Mouse (Mus musculus) adrenal gland, postnatal 36 days (tissue): Measurements from ENCODE around the gene Lamp1. TPM values are rescaled to one million over a fixed set of nuclear protein-coding genes. Genes with fewer than 3 reads are reported as not detected.
A peak's percentile ranks its signal among the peaks of the same experiment; 100 is the strongest.

Source experiments
- DNase-seq, 2 experiments: peaks; one replicate each; pipeline ENCODE4 v3.0.0; 2021; ENCODE audit warnings: mixed read lengths in 1 of 2
- microRNA-seq: library from miRNA; unstranded; fragments of <30 nt; microRNA quantifications from one replicate; pipeline ENCODE4 v1.2.0, GENCODE M21; 2021
- total RNA-seq, 2 experiments: library from RNA; stranded (reverse); gene quantifications; 2 replicates each; pipeline ENCODE4 v1.2.3; 2021

The Lamp1 gene
- total RNA-seq, 2 experiments from 2014 or later, result 442 to 454 TPM

DNA sequence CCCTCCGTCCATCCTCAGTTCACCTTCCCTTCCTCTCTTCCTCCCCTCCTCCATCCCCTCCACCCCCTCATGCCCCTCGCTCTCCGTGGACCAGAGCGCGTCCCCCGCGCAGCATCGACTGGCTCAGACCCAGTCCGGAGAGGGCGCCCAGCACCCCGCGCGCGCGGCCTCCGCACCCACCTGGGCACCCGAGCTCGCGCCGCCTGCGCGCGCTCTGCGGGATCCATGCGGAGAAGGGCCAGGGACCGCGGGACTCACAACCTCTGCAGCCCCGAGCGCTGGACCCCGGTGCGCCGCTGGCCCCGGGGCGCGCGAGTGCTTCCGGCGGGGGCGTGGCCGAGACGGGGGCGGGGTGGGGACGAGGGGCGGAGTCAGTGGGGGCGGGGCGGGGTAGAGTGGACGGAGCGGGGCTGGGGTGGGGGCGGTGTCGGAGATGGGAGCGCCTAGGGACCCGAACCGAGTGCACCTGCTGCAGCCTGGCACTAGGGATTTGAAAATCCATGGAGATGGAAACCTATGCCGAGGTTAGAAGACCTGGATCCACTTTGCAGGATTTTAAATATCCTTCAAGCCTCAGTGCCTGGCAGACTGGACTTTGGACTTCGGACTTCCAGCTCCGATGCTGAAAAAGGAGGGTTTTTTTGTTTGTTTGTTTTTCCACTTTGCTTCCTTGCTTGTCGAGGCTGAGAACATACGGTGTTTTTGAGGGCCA is 41.5 kb downstream of the Lamp1 start, which contains the start of gene Grtp1:
Grtp1 (minus strand) TSS at position 320 of the 712 bp plus-strand sequence.
- peak; percentile 77 to 89 for DNase-seq

DNA sequence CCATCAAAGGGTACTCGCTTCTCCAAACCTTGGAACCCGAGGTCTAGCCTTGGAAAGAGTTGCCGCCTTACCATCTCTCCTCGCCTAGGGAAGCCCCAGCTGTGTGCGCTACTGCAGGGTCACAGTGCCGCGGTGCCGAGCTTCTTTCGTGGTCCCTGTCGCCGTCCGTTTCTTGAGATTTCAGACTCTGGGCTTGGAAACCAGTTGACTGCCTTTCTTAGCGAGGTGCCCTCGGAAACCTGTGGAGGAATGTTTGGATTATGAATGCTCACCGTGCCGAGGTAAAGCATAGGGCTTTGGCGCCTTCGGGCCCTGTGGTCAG is 42.0 kb downstream of the Lamp1 start:
- DNase-seq, result peak in 1 of 2 experiments; percentile 35

DNA sequence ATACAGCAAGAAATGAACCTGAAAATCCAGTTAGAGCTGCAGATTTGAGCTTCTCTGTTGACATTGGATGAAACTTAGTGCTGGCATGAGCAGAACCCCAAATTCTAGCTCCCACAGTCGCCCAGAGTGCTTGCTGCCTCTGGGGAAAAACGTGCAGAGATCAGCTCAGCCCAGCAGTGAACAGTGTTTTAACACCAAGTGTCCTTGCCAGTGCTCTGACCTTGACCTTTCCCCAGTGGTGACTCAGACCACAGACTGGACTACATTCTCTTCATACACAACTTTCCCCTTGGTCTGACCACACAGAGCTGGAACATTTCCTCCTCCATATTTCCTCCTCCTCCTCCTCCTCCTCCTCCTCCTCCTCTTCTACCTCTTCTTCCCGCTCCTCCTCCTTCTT is 43.1 kb downstream of the Lamp1 start:
- DNase-seq, result peak; percentile 84

DNA sequence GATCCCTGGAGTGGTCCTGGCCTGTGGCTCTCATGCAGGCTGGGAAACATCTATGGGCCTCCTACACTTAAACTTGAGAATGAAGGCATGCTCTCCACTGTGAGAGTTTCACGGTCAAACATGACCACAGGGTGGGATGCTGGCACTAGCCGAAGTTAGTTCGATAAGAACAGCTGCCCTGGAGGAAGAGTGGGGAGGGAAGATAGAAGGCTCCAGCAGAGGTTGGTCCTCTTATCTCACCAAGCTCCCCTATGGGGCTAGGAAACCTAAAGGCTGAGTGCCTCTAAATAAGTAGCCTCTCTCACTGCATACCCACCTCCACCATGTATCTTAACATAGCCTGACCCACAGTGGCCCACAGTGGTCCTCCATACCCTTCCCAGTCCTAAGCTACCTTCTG is 43.8 kb downstream of the Lamp1 start:
- DNase-seq, result no peak

DNA sequence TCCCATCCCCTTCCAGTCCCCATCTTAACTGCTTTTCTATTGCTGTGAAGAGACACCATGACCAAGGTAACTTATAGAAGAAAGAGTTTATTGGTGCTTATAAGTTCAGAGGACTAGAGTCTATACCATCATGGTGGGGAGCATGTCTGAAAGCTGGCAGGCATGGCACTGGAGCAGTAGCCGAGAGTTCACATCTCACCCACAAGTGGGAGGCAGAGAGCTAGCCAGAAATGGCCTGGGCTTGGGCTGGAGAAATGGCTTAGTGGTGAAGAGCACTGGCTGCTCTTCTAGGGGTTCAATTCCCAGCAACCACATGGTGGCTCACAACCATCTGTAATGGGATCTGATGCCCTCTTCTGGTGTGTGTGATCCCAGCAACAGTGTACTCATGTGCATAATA is 44.5 kb downstream of the Lamp1 start:
- no peak for DNase-seq

DNA sequence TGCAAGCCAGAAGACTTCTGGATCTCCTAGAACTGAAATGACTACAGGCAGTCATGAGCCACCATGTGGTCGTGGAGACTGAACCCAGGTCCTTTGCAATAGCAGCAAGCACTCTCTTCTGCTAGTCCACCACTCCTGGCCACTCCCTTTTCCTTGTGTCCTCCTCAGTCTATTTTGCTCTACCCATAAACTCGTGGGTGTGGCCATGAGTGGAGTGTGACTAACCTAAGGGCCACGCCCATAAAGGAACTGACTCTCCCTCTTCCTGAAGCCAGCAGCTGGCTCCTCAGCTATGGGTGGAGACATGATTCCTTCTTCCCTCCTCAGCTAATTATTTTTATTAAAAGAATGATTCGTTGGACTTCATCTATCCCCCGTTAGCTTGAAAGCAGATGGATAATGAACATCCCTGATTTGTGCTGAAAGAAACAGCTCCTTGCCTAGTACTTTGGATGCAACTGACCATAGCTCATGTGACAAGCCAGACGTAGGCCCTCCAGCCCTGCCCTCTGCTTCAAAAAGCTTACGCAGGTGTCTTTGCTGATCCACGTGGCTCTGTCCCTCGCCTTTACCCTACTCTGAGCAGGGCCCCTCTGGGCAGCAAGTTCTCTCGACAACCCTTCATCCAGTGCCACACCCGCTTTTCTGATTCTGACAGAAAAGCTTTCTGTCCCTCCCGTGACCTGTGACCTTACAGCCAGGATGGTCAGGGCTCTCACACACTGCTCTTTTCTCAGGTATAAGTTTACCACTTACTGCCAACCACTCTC is 45.6 kb downstream of the Lamp1 start:
- peak; percentile 42 to 54 for DNase-seq

DNA sequence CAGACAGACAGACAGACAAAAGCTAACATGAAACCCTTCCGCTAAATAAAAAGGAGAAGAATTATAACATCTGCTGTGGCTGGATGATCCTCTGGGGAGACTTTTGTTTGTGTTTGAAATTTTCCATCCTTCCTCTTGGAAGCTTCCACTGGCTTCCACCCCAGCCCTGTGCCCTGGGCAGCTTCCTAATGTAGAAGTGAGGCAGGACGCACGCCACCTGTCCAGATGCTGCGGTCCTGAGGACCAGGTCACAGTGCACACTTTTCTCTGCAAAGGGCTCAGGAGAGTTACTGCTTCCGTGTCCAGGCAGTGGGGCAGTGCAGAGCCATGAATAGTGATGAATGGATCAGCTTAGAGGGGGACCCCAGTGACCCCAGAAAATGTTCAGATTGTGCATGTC is 46.4 kb downstream of the Lamp1 start:
- DNase-seq, result no peak

DNA sequence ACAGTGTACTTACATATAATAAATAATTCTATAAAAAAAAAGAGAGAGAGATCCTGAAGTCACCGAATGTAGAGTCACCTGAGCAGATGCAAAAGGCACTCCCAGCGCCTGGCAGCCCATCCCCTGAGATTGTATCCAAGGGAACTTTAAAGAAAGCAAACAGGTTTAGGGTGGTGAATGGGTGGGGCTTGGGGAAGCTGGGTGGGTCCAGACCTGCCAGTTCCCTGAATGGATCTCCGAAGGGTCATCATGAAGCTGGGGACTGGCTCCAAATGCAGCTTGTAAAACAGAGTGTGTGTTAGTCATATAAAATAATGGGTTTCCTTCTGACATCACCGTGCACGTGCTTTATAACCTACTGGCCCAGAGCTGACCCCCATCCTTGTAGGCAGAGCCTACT is 47.3 kb downstream of the Lamp1 start:
- DNase-seq, result no peak

DNA sequence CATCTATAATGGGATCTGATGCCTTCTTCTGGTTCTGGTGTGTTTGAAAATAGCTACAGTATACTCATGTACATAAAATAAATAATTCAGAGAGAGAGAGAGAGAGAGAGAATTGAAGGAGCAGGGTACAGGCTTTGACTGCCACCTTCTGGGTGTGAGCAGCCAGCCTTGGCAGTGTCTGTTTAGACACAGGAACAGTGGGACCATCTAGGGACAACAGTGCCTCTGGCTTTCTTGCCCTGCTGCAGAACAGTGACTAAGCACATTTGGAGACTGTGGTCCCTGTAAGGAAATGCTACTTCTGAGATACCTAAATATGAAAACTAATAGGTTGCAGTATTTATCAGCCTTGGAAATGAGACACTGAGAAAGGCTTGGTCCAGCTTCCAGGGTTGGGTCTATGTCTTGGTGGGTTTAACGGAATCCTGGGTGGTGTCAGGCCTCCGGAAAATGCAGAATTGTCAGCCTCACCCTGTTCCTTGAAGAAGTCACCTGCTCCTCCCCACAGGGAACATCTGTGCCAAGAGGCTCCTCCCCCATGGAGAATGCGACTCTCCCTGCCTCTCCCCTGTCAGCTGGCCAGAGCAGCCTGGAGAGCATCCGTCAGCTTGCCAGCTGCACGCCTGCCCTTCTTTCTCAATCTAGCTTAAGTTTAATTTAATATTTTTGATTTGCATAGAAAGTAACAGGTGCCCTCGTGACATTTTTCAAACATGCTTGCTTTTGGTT is 49.8 kb downstream of the Lamp1 start:
- DNase-seq, result peak in 1 of 2 experiments; percentile 62

DNA sequence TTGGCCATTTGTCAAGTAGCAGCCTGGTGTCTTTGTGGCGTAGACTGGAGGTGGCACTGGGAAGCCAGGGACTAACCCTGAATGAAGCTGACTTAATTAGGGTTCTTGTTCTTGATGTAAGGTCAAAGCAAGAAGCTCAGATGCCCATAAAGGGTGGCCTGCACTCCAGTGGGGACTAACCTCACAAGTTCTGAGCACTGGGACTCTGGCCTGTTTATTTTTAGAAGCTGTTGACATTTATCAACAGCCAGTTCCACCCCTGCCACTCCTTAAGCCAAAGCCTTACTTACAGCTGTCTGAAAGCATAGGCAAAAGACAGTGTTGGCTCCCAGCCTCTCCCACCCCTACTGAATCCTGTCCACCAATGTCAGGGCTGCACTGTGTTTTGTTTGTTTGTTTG is 50.8 kb downstream of the Lamp1 start:
- DNase-seq, result no peak

DNA sequence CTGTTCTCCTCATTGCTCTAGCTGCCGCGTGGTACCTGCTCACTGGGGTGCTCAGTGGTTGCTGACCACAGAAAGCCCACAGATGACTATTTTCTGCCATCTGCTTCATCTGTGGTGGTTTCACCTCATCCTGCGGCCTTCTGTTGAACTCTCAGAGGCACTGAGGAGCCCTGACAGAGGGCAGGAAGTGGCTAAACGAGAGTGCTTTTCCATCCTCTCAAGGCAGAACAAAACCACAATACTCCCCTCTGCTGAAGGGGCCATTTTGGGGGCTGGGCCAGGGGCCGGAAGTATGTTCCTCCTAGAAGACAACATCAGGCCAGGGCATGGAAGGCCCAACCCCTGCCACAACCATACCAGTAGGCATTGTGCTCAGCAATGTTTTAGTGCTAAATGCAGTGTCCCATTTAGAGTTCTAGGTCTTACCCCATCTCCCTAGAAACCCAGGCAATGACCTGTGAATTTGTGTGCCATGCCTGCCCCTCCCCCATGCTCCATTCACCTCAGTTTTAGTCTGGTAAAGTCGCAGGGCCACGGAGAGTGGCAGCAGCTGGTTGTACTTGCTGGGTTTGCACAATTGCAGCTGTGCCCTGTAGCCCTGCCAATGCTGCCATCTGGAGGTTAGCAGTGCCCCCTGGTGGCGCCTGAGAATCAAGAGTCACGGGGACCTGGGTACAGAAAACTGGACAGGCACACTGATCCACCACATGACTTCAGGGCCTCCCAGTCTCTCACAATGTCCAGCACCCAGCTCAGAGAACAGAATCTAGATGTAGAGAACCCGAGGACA is 54.7 kb downstream of the Lamp1 start:
- DNase-seq, result peak; percentile 92 to 93

DNA sequence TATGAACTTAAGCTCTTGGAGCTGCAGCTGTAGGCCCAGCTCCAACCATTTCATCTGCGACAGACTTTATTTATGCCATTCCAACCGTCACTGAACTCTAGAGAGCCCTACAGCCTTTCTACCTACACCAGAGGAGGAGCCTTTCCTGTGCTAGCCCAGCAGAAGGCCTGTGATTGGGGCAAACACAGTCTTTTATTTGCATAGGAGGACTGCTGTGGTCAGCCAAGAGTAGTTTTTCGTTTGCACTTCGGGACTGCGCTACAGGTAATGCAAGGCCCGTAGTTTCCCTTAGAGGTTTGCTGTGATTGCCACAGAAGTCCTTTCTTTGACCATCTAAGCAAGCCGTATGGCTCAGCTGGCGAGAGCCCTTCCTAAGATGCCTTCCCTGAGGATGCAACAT is 57.4 kb downstream of the Lamp1 start:
- no peak for DNase-seq

DNA sequence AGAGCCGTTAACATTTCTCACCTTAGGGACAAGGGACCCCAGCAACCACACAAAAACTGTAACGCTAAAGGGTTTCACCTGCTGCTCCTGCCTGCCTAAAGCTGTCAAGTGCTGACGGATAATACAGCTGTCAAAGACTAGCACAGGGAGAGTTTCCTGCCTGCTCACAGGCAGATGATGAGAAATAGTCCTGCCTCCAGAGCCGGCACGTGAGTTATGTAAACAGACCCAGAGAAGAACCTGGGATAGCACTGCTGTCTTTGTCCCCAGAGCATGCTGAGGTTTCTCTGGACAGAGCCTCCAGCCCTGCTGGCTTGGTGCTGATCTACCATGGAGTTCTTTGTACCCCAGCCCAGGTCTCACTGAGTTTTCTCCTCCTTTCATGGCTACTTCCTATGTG is 58.1 kb downstream of the Lamp1 start:
- no peak for DNase-seq

DNA sequence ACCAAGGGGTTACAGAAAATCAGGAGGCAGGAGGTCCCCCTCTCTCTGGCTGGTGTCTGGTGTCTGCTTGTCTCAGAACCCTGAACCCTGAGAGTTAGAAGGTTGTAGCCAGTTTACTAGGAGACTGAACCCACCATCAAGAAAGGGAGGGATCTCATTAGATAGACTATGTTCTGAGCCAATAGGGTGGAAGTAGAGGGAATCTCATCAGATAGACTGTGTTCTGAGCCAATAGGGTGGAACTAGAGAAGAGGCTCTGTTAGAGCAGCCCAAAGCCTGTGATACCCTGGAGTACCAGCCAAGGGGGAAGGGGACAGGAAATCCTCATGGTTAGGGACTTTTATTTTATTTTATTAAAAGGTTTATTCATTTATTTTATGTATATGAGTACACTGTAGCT is 59.0 kb downstream of the Lamp1 start:
- DNase-seq, result no peak

DNA sequence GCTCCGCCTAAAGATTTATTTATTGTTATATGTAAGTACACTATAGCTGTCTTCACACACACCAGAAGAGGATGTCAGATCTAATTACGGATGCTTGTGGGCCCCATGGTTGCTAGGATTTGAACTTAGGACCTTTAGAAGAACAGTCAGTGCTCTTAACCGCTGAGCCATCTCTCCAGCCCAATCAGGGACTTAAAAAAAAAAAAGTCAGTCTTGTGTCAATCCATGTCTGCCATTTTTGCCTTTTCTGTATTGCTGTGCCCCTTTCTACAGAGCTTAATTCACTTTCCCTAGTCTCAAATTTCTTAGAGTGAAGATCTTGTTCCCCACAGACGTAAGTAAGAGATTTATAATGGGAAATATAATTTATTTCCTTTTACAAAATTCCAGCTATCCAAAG is 59.5 kb downstream of the Lamp1 start:
- DNase-seq, result no peak

DNA sequence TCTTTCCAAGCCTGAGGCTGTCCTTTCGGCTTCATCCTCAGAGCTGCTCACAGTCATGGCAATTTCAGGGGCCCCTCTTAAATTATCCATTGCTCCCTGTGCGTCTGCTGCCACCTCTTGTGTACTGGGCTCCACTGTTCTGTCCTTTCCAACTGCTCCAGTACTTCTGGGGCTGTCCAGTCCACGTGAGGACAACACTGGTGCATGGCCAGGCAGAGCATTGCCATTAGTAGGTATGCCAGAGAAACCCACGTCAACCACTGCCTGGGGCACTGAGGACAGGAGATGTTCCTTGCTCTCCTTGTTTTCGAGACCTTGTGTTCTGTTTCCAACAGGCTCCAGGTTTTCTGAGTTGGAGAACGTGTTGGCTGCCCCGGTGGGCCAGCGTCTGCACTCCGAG is 65.5 kb downstream of the Lamp1 start:
- no peak for DNase-seq

Small RNAs within 50 kb of the gene (microRNA-seq; reads per million reads assigned to microRNA genes)
- gene Mir1968 (16.2 reads per million, percentile 31 among the genes with 10 or more reads in this experiment), gene Mir7065 (not detected)

Other genes with a start within 250 kb of the Lamp1 start
- gene F7, start 133.1 kb upstream of the Lamp1 start, total RNA-seq, result under 1 TPM; 0.86 to 0.92 TPM
- gene F10, start 121.9 kb upstream of the Lamp1 start, total RNA-seq, result under 1 TPM; 0.53 to 0.86 TPM
- not detected for gene Proz, start 98.2 kb upstream of the Lamp1 start, total RNA-seq
- gene Pcid2, start 53.7 kb upstream of the Lamp1 start, total RNA-seq, result 10 to 100 TPM; 21.6 to 23.1 TPM
- gene Cul4a, start 53.5 kb upstream of the Lamp1 start, total RNA-seq, result 100 to 1,000 TPM; 108 to 166 TPM
- 10 to 100 TPM; 11.7 to 13.6 TPM for gene Grtp1, start 41.5 kb downstream of the Lamp1 start, total RNA-seq
- 1 to 10 TPM; 2.0 to 2.8 TPM for gene Adprhl1, start 95.0 kb downstream of the Lamp1 start, total RNA-seq
- gene Dcun1d2, start 129.0 kb downstream of the Lamp1 start, total RNA-seq, result 10 to 100 TPM; 30.2 to 31.2 TPM
- 10 to 100 TPM; 28.5 to 32.5 TPM for gene Tmco3, start 129.0 kb downstream of the Lamp1 start, total RNA-seq
- 10 to 100 TPM; 52.5 to 66.5 TPM for gene Tfdp1, start 179.6 kb downstream of the Lamp1 start, total RNA-seq
- under 1 TPM; 0.66 to 0.79 TPM for gene Atp4b, start 237.7 kb downstream of the Lamp1 start, total RNA-seq
- gene Grk1, start 245.9 kb downstream of the Lamp1 start, total RNA-seq, result not detected